Mouse (Mus musculus) kidney, adult 11 months (tissue): ENCODE results near the gene Zfp984.
"Not testable (repeated sequence)": the region's sequence is repeated elsewhere in the genome, so short reads cannot be mapped to it uniquely, and the experiment has no call there.

Experiments used
- DNase-seq: peaks from one replicate; pipeline ENCODE4 v3.0.0; 2022

Zfp984 gene

GRCm38 (mm10) chr4:147809292-147809965 lies at the start of gene Zfp984:
Gene Zfp984 (minus strand): TSS chr4:147809788.
- DNase-seq: peak; percentile 31

GRCm38 (mm10) chr4:147850776-147851175 lies 41.2 kb upstream of the Zfp984 start:
- DNase-seq: no peak

GRCm38 (mm10) chr4:147848584-147848991 lies 39.0 kb upstream of the Zfp984 start:
- no peak for DNase-seq

- peak; percentile 84 for DNase-seq
These were observed 38.3 kb upstream of the Zfp984 start, which contains the start of gene Zfp933 for GRCm38 (mm10) chr4:147847614-147848583. Gene Zfp933 (minus strand): TSS chr4:147848366.

DNA sequence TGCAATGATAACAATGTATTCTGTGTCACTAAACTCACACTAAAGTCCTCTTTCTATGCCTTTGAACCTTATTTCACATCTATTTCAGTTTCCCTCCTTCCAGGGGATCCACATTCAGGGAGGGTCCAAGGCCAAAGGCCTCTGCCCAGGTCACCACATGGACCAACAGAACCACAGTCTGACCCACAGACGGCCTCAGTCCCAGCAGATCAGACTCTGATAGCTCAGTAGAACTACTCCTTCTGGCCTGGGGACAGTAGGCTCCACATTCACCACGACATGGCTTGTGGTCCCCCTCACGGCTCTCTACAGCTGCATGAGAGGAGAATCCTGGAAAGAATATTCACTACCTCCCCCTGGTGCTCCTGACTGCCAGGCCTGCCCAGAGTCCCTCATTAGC lies 33.3 kb upstream of the Zfp984 start:
- no peak for DNase-seq

GRCm38 (mm10) chr4:147839282-147839681 lies 29.7 kb upstream of the Zfp984 start:
- peak; percentile 72 for DNase-seq

DNA sequence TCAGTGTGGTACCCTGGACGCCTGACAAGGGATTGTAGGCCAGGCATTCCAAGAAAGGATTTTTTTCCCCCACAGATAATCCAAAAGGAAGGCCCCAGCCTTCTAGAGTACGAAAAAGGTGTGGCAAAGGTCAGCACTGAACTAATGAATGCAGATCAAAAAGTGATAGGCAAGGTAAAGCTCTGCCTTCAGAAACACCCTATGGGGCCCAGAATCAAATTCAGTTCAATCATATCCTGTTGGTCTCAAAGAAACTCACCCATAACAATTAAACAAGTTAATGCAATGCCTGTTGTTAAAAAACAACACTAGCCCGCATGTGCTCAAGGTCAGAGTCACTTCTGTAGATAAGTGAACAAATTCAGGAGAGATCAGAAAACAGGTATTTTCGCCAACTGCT lies 14.8 kb upstream of the Zfp984 start:
- DNase-seq: no peak

GRCm38 (mm10) chr4:147821414-147821813 lies 11.8 kb upstream of the Zfp984 start:
- not testable (repeated sequence) for DNase-seq

- not testable (repeated sequence) for DNase-seq
These were observed 10.1 kb upstream of the Zfp984 start for GRCm38 (mm10) chr4:147819659-147820058.

GRCm38 (mm10) chr4:147814592-147815167 lies 5.1 kb upstream of the Zfp984 start:
- DNase-seq: no peak

DNA sequence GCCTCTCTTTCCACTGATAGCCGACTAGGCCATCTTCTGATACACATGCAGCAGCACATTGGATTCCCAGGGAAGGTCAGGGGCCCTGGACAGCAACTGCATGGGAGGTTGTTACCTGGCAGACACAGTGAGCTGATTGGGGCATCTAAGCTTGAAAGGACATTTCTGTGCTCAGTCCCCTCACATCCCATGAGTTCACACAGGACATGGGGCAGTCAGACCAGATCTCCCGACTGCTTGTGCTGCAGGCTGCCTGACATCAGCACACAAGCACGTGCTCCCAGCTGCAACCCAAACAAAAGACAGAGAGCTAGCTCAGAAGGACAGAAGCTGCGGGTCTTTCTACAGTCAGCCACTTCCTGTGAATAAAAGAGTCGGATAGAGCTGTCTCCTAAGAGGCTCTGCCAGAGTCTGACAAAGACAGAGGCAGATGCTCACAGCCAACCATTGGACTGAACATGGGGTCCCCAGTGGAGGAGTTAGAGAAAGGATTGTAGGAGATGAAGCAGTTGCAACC lies 3.7 kb upstream of the Zfp984 start:
- no peak for DNase-seq

DNA sequence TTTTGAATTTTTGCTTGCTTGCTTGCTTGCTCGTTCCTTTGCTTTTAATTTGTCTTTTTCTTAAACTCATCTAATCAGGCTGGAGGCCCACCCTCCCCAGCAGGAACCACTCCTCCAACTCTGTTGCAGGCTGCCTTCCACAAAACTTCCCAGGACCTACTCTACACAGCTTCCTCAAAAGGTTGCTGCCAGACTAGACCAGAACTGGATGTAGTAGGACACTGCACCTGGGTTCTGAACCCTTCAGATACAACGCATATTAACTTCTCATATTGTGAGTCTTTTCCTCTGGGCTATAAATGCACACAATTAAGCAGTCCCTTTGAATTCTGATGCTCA lies 347 bp upstream of the Zfp984 start:
- not testable (repeated sequence) for DNase-seq

DNA sequence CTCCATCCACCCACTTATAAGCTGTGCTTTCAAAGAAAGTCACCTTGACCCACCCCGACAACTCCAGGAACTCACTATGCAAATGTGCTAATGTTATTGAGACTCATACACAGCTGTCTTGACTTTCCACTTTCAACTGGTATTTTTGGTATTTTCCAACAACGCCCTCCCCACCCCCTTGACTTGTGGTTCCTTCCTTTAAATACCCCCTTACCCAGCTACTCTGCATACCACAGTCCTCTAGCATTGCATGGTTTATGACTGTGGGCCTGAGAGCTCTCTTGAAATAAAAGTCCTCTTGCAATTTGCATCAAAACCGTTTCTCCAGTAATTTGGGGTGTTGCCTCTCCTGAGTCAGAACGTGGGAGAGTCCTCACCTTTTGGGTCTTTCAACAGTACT lies 1.1 kb downstream of the Zfp984 start:
- DNase-seq: not testable (repeated sequence)

DNA sequence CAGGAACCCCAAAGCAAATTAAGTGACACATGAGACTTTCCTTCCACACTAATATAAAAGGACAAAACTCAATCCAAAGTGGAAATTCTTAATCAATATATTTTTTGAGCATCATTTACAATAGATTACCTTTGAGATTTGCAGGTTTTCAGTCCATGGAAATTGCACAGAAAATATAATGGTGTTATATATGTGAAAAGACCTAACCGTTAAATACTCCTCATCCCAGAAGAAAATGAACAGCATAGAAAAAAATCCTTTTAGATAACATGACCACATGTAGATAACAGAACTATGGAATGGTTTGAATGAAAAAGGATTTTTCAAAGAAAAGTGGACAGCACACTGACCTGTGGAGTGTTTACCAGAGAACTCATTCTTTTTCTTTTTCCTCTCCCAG lies 14.3 kb downstream of the Zfp984 start:
- DNase-seq: not testable (repeated sequence)

DNA sequence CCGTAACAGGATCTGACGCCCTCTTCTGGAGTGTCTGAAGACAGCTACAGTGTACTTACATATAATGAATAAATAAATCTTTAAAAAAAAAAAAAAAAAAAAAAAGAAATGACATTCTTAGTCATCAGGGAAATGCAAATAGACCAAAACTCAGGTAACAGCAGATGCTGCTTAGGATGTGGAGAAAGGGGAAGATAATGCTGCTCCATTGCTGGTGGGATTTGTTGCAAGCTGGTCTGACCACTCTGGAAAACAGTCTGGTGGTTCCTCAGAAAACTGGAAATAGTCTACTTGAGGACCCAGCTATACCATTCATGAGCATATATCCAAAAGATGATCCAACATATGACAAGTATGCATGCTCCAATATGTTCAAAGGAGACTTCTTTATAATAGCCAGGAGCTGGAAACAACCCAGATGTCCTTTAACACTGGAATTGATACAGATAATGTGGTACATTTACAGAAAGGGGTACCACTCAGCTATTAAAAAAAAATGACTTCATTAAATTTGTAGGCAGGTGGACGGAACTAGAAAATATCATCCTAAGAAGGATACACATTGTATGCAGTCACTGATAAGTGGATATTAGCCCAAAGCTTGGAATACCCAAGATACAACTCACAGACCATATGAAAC lies 15.4 kb downstream of the Zfp984 start:
- DNase-seq: not testable (repeated sequence)

- DNase-seq: not testable (repeated sequence)
These were observed 16.1 kb downstream of the Zfp984 start for GRCm38 (mm10) chr4:147793390-147793916.

DNA sequence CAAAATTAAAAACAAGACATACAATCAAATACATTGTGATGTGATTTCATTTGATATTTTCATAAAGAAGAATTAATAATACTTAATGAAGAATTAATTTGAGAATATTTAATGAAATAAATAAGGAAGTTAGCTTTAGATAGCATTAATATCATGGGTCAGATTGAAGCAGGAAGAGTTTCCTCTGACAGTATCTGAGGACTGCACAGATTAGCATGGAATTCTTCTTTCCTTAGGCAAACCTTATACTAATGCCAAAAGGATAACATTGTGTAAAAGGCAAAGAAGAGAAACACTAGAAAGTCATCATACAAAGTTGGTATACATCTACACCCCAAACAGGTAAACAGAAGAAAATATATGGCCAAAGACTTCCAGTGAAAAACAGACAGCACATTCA lies 17.9 kb downstream of the Zfp984 start:
- DNase-seq: not testable (repeated sequence)

DNA sequence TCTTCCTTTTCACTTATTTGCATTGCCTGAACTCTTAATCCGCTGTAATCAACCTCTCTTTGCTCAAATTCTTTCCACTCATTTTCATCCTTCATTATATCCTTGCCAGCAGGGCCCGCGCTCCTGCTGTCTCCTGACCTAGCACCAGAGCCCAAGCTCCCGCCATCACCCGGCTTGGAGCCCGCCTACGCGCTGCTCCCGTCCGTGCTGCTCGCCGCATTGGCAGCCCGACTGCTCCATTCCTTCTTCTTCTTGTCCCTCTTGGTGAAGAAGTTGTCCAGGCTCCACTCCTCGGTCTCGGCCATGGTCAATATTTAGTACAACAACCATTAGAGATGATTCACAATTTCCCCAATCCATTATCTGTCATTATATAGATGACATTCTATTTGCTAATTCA lies 63.3 kb downstream of the Zfp984 start:
- not testable (repeated sequence) for DNase-seq

- not testable (repeated sequence) for DNase-seq
These were observed 70.8 kb downstream of the Zfp984 start for GRCm38 (mm10) chr4:147738636-147739369.
